Comparison of ENCODE assay signal across 8 mouse cellular contexts in the genomic region with DNA sequence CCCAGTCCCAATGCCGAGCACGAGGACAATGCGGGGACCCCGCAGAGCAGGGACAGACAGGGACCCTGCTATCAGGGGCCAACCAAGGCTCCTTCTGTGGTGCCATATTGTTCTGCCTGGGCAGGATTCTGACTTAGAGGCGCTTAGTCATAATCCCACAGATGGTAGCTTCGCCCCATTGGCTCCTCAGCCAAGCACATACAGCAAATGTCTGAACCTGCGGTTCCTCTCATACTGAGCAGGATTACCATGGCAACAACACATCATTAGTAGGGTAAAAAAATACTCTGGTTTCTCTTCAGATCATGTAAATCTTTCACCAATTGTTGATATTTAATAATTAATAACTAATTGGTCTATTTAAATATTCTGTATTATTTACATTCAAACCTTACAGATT.
DNase-seq lines count a peak whose midpoint lies in the region; ATAC-seq and TF ChIP-seq lines count a peak whose summit lies in the region.

No protein-coding gene starts in this region.

- intact Hi-C loops in heart, postnatal 10 days (cut with DNase I) = no loop called here

- TF ChIP-seq CTCF in stomach, postnatal 0 days (IDR thresholded peaks at IDR 0.05; ENCODE audit: low read depth) = no peak

- no peaks in the 10 kb centered on the region for H3K4me1 ChIP-seq in forebrain, embryonic 15.5 days
- H3K4me1 ChIP-seq in liver, embryonic 13.5 days (replicated peaks) = no peaks in the 10 kb centered on the region
- no peaks in the 10 kb centered on the region for H3K4me1 ChIP-seq in neural tube, embryonic 11.5 days (ENCODE audit: control insufficient read depth, insufficient read depth, low read length)
- no peaks in the 10 kb centered on the region for H3K4me1 ChIP-seq in stomach, postnatal 0 days (replicated peaks; ENCODE audit: control insufficient read depth, insufficient read depth)

- no peak overlapping the region for H3K4me2 ChIP-seq in forebrain, embryonic 15.5 days (replicated peaks)
- no peak overlapping the region for H3K4me2 ChIP-seq in liver, embryonic 13.5 days
- H3K4me2 ChIP-seq in neural tube, embryonic 11.5 days (ENCODE audit: low read depth) = no peak overlapping the region
- H3K4me2 ChIP-seq in stomach, postnatal 0 days (replicated peaks; ENCODE audit: low read depth) = no peak overlapping the region

- 76% methylated on average over 7 of the region's 7 CpGs for WGBS in forebrain, embryonic 15.5 days
- WGBS in liver, embryonic 13.5 days (ENCODE audit: insufficient replicate concordance) = 74% methylated on average over 7 of the region's 7 CpGs
- WGBS in neural tube, embryonic 11.5 days = 75% methylated on average over 7 of the region's 7 CpGs
- 74% methylated on average over 7 of the region's 7 CpGs for WGBS in stomach, postnatal 0 days

- H3K4me3 ChIP-seq in forebrain, embryonic 15.5 days = no peak overlapping the region
- no peak overlapping the region for H3K4me3 ChIP-seq in liver, embryonic 13.5 days (replicated peaks)
- no peak overlapping the region for H3K4me3 ChIP-seq in neural tube, embryonic 11.5 days (ENCODE audit: low read depth, low read length)
- H3K4me3 ChIP-seq in stomach, postnatal 0 days (ENCODE audit: low read depth, low read length) = no peak overlapping the region

- H3K36me3 ChIP-seq in forebrain, embryonic 15.5 days = no peaks in the 10 kb centered on the region
- H3K36me3 ChIP-seq in liver, embryonic 13.5 days = no peaks in the 10 kb centered on the region
- H3K36me3 ChIP-seq in neural tube, embryonic 11.5 days (ENCODE audit: control insufficient read depth, insufficient read depth, low read length) = no peaks in the 10 kb centered on the region
- H3K36me3 ChIP-seq in stomach, postnatal 0 days (ENCODE audit: control insufficient read depth, insufficient read depth, low read length) = no peaks in the 10 kb centered on the region

- no peak overlapping the region for H3K27ac ChIP-seq in forebrain, embryonic 15.5 days (replicated peaks)
- no peak overlapping the region for H3K27ac ChIP-seq in liver, embryonic 13.5 days
- H3K27ac ChIP-seq in neural tube, embryonic 11.5 days (ENCODE audit: low read depth, low read length) = no peak overlapping the region
- no peak overlapping the region for H3K27ac ChIP-seq in stomach, postnatal 0 days (replicated peaks)

- peak; percentile 98 for ATAC-seq in forebrain, embryonic 15.5 days (replicated peaks)
- ATAC-seq in liver, embryonic 13.5 days (ENCODE audit: low read depth) = peak; percentile 100
- peak; percentile 100 for ATAC-seq in neural tube, embryonic 11.5 days (ENCODE audit: insufficient read depth, low FRiP score, low TSS enrichment)
- ATAC-seq in stomach, postnatal 0 days (ENCODE audit: low FRiP score, low TSS enrichment) = peak; percentile 100

- H3K27me3 ChIP-seq in forebrain, embryonic 15.5 days = no peaks in the 10 kb centered on the region
- H3K27me3 ChIP-seq in liver, embryonic 13.5 days = no peaks in the 10 kb centered on the region
- H3K27me3 ChIP-seq in neural tube, embryonic 11.5 days (ENCODE audit: control insufficient read depth, insufficient read depth, low read length) = no peaks in the 10 kb centered on the region
- no peaks in the 10 kb centered on the region for H3K27me3 ChIP-seq in stomach, postnatal 0 days (ENCODE audit: control insufficient read depth, insufficient read depth, low read length)

- DNase-seq in CD8-positive naive resting alpha-beta T cell, adult 2 months (ENCODE audit: low read depth in 2 of 2, low spot score in 2 of 2) = peak; percentile 100
- DNase-seq in cerebellum, adult 11 months = peak; percentile 88
- peak; percentile 97 to 100 for DNase-seq in heart, postnatal 10 days
- peak; percentile 86 to 90 for DNase-seq in kidney, postnatal 36 days
- DNase-seq in liver, embryonic 13.5 days = peak; percentile 90
- DNase-seq in neural tube, embryonic 11.5 days (ENCODE audit: low spot score) = peak; percentile 83
- DNase-seq in stomach, postnatal 0 days (ENCODE audit: low spot score) = peak; percentile 77

- TF ChIP-seq EP300 in stomach, postnatal 0 days (optimal IDR thresholded peaks at IDR 0.05) = no peak

- H3K9me3 ChIP-seq in forebrain, embryonic 15.5 days = no peaks in the 10 kb centered on the region
- no peaks in the 10 kb centered on the region for H3K9me3 ChIP-seq in liver, embryonic 13.5 days (replicated peaks)
- no peaks in the 10 kb centered on the region for H3K9me3 ChIP-seq in neural tube, embryonic 11.5 days (ENCODE audit: control insufficient read depth, low read length)
- no peaks in the 10 kb centered on the region for H3K9me3 ChIP-seq in stomach, postnatal 0 days (ENCODE audit: control insufficient read depth, low read length)

- H3K9ac ChIP-seq in forebrain, embryonic 15.5 days (replicated peaks) = no peak overlapping the region
- no peak overlapping the region for H3K9ac ChIP-seq in liver, embryonic 13.5 days
- no peak overlapping the region for H3K9ac ChIP-seq in neural tube, embryonic 11.5 days (ENCODE audit: low read length)
- no peak overlapping the region for H3K9ac ChIP-seq in stomach, postnatal 0 days (ENCODE audit: low read length)
